In the genomic region with DNA sequence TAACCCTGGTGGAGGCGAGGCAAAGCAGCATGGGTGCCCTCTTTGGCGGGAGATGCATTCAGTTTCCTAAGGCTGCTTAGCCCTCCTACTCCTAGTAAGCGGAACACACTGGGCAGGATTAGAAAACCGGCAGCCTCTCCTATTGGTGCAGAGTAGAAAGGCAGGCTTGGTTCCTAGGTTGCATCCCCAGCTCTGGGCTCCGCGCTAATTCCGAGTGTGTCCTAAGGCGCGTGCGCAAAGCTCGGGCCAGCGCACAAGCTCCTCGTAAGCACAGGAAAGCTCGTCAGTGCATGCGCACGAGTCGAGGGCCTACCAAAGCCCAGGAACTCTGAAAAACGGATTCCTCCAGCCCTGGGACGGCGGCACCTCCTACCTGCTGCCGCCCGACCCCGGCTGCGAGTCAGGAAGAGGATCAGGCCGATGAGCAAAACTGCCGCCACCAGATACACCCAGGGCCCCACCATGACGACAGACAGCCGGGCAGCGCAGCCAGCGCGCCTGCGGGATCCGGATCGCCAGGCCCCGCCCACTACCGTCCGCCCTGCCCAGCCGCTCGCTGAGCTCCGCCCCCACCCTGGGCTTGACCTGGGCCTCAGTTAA, we compare ENCODE assay signal across 7 mouse cellular contexts. TPM values are rescaled to one million over a fixed set of nuclear protein-coding genes. Genes with fewer than 3 reads are reported as not detected.
DNase-seq lines count a peak whose midpoint lies in the region; ATAC-seq lines count a peak whose summit lies in the region.

A gene (minus strand): TSS at position 558 of the 600 bp plus-strand sequence.

- H3K27ac ChIP-seq in embryonic facial prominence, embryonic 11.5 days (replicated peaks; ENCODE audit: low read depth, low read length): peak within 1 kb of the TSS; percentile 94
- peak within 1 kb of the TSS; percentile 97 for H3K27ac ChIP-seq in limb, embryonic 10.5 days
- peak within 1 kb of the TSS; percentile 98 for H3K27ac ChIP-seq in midbrain, embryonic 13.5 days

- WGBS in embryonic facial prominence, embryonic 11.5 days: under 1% methylated on average over 40 of the region's 40 CpGs
- WGBS in limb, embryonic 10.5 days: under 1% methylated on average over 40 of the region's 40 CpGs
- WGBS in midbrain, embryonic 13.5 days: under 1% methylated on average over 40 of the region's 40 CpGs

- no peaks in the 10 kb centered on the region for H3K9me3 ChIP-seq in embryonic facial prominence, embryonic 11.5 days (replicated peaks; ENCODE audit: control insufficient read depth, low read length)
- H3K9me3 ChIP-seq in limb, embryonic 10.5 days (replicated peaks): no peaks in the 10 kb centered on the region
- no peaks in the 10 kb centered on the region for H3K9me3 ChIP-seq in midbrain, embryonic 13.5 days

- H3K4me1 ChIP-seq in embryonic facial prominence, embryonic 11.5 days (ENCODE audit: control insufficient read depth, insufficient read depth, low read length): 0 out of 2 replicates have a peak, but pooled peaks cover 2% of the 10 kb centered on the region
- H3K4me1 ChIP-seq in limb, embryonic 10.5 days: peaks cover 31% of the 10 kb centered on the region
- H3K4me1 ChIP-seq in midbrain, embryonic 13.5 days (replicated peaks): peaks cover 36% of the 10 kb centered on the region

- peak within 1 kb of the TSS; percentile 94 for H3K9ac ChIP-seq in embryonic facial prominence, embryonic 11.5 days (replicated peaks; ENCODE audit: low read length)
- H3K9ac ChIP-seq in midbrain, embryonic 13.5 days (replicated peaks): peak within 1 kb of the TSS; percentile 81

- H3K4me2 ChIP-seq in embryonic facial prominence, embryonic 11.5 days (ENCODE audit: low read depth, low read length): peak within 1 kb of the TSS; percentile 50
- H3K4me2 ChIP-seq in midbrain, embryonic 13.5 days (replicated peaks): peak within 1 kb of the TSS; percentile 73

- H3K36me3 ChIP-seq in embryonic facial prominence, embryonic 11.5 days (replicated peaks; ENCODE audit: control insufficient read depth, insufficient read depth, low read depth, low read length): peaks cover under 1% of the 10 kb centered on the region
- peaks cover 35% of the 10 kb centered on the region for H3K36me3 ChIP-seq in limb, embryonic 10.5 days
- H3K36me3 ChIP-seq in midbrain, embryonic 13.5 days: peaks cover 22% of the 10 kb centered on the region

- peak; percentile 94 for ATAC-seq in embryonic facial prominence, embryonic 11.5 days (replicated peaks; ENCODE audit: insufficient number of reproducible peaks, low FRiP score, low TSS enrichment, low read depth)
- peak; percentile 80 for ATAC-seq in granulocyte monocyte progenitor cell, adult 5-6 weeks (replicated peaks; ENCODE audit: poor library complexity, severe bottlenecking)
- ATAC-seq in midbrain, embryonic 13.5 days: peak; percentile 98

- DNase-seq in adrenal gland, postnatal 14 days: peak; percentile 95
- peak; percentile 97 for DNase-seq in embryonic facial prominence, embryonic 11.5 days (ENCODE audit: low spot score)
- DNase-seq in kidney, adult 11 months: peak; percentile 94
- peak; percentile 91 for DNase-seq in limb, embryonic 10.5 days (ENCODE audit: low spot score)
- DNase-seq in spleen, adult 12 weeks (ENCODE audit: low spot score): peak; percentile 89

- H3K4me3 ChIP-seq in embryonic facial prominence, embryonic 11.5 days (ENCODE audit: low read depth, low read length): peak within 1 kb of the TSS; percentile 61
- H3K4me3 ChIP-seq in limb, embryonic 10.5 days: peak within 1 kb of the TSS; percentile 67
- peak within 1 kb of the TSS; percentile 60 for H3K4me3 ChIP-seq in midbrain, embryonic 13.5 days (replicated peaks)

- H3K27me3 ChIP-seq in embryonic facial prominence, embryonic 11.5 days (ENCODE audit: control insufficient read depth, insufficient read depth, low read length): no peaks in the 10 kb centered on the region
- H3K27me3 ChIP-seq in limb, embryonic 10.5 days (ENCODE audit: low read depth, poor library complexity, severe bottlenecking): no peaks in the 10 kb centered on the region
- no peaks in the 10 kb centered on the region for H3K27me3 ChIP-seq in midbrain, embryonic 13.5 days

RNA-seq across cellular contexts. Expression of the gene that starts here (rescaled TPM):
- total RNA-seq in adrenal gland, postnatal 14 days (2021): 137 and 148 TPM in 2 replicates
- 45.0 and 45.1 TPM in 2 replicates for polyA plus RNA-seq in embryonic facial prominence, embryonic 11.5 days (2014; fragmentation: Nextera tagmentation; extraction: Ambion mirVana)
- 50.3 and 111 TPM in 2 replicates for total RNA-seq in granulocyte monocyte progenitor cell, adult 5-6 weeks (2014; fragmentation: Nextera tagmentation)
- 84.5 and 86.3 TPM in 2 replicates for total RNA-seq in granulocyte monocyte progenitor cell, adult 5-6 weeks (2017)
- polyA plus RNA-seq in limb, embryonic 10.5 days (2016; fragmentation: Nextera tagmentation; extraction: Ambion mirVana): 43.8 and 44.8 TPM in 2 replicates
- 60.2 and 62.0 TPM in 2 replicates for polyA plus RNA-seq in midbrain, embryonic 13.5 days (2015; fragmentation: Nextera tagmentation; extraction: Ambion mirVana)

Comparison
In these comparisons a context has a peak if more than half of its experiments do, and no peak if none do; other contexts are left out.
1. Peak in every context shown above with its lines: DNase-seq, ATAC-seq, H3K4me3 ChIP-seq and H3K27ac ChIP-seq.